Mouse (Mus musculus) gastrocnemius, postnatal 4 days (tissue): ENCODE data around the gene Cth. TPM values are rescaled to one million over a fixed set of nuclear protein-coding genes. Genes with fewer than 3 reads are reported as not detected.

Experiments
- DNase-seq, 2 experiments: peaks; one replicate each; pipeline ENCODE4 v3.0.0; 2021 to 2022; ENCODE audit warnings: low spot score in 2 of 2, mixed read lengths in 2 of 2
- total RNA-seq, 2 experiments: library from RNA; stranded (reverse); gene quantifications; 2 replicates each; pipeline ENCODE4 v1.2.3; 2021

Cth gene
- total RNA-seq, 2 experiments from 2014 or later = 1.3 to 1.5 TPM

- DNase-seq = no peak
These were observed 8.5 kb downstream of the Cth start for GRCm38 (mm10) chr3:157916336-157916735.

- no peak for DNase-seq
These were observed 12.7 kb downstream of the Cth start for GRCm38 (mm10) chr3:157912155-157912554.

- no peak for DNase-seq
These were observed 14.6 kb downstream of the Cth start for GRCm38 (mm10) chr3:157910262-157910661.

DNA sequence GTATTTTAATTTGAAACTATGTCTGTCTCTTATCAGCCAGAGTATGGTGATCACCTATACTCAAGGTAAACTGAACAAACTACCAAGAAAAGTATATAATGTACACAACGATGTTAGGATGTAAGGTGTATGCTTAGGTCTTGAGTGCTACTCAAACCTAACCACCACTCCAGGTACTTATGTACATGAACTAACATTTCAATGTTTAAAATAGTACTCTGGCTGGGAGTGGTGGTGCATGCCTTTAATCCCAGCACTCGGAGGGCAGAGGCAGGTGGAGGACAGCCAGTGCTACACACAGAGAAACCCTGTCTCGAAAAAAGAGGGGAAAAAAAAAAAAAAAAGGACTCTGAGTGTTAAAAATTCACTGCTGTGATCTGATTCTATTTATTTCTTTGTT lies 16.7 kb downstream of the Cth start:
- no peak for DNase-seq

DNA sequence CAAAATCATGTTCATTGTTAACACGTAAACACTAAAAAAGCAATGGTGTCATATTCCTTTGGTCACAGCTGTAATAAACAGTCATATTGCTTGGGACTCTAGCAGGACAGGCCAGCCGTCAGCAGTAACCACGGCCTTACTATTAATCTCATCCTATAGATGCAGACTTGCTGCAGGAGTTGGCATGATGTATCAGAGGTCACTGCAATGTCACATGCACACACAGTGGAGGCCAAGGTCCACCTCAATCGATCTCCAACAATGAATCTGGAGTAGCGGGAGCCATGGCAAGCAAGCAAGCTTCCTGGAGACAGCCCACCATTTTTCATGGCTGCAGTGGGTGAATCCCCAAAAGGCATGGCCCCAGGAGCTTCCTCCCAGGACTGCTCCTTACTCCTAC lies 23.2 kb downstream of the Cth start:
- DNase-seq = no peak

- DNase-seq = no peak
These were observed 24.9 kb downstream of the Cth start for GRCm38 (mm10) chr3:157899986-157900385.

DNA sequence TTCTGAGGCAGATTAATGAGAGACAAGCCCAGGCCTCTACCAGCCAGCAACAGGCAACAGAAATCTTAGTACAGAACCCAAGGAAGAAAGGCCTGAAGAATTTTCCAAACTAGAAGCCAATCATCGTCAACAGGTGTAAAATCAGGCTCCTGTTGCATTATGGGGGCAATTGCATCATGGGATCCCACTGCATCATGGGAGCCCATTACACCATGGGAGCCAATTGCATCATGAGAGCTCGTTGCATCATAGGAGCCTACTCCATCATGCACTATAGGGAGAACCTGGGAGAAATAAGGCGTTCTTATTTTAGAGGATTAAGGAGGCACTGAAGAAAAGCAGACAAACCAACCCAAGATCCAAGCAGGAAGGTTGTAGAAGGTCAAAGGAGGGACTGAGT lies 27.2 kb downstream of the Cth start:
- no peak for DNase-seq

GRCm38 (mm10) chr3:157891819-157892218 lies 33.1 kb downstream of the Cth start:
- no peak for DNase-seq

GRCm38 (mm10) chr3:157884081-157884643 lies 40.7 kb downstream of the Cth start:
- DNase-seq = no peak

DNA sequence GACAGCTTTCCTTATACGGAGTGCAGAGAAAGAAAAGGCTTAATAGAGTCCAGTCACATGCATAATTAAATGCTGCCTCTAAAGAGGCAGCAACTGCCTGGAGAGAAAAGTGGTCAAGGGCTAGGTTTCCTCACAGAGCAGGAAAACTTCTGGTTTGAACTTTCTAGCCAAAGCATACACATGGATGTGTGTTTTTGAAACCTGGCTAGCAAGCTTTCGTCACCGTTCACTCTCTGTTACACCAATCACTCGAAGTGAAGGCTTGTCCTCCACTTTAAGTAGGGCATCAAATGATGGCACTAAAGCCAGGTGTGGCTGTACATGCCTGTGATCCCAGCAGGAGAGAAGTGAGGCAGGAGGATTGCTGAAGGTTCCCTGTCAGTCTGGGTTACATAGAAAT lies 41.8 kb downstream of the Cth start:
- no peak for DNase-seq

DNA sequence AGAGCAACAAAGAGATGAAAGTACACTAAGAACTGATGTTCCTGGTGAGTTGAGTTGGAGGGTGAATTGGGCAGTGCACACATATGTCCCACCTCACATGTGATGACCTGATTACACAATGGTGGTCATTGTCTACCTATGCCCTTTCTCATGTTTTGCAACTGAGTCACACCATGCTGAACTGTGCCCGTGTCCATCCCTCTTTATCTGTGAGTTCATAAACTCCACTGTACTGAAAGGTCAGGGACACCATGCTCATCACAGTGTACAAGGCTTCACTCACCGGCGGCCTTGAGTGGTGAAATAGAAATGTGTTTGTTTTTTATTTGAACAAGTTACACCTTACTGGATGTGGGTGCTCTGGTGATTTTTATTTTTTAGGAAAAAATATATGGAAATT lies 42.9 kb downstream of the Cth start:
- no peak for DNase-seq

- no peak for DNase-seq
These were observed 43.9 kb downstream of the Cth start for GRCm38 (mm10) chr3:157880983-157881382.

DNA sequence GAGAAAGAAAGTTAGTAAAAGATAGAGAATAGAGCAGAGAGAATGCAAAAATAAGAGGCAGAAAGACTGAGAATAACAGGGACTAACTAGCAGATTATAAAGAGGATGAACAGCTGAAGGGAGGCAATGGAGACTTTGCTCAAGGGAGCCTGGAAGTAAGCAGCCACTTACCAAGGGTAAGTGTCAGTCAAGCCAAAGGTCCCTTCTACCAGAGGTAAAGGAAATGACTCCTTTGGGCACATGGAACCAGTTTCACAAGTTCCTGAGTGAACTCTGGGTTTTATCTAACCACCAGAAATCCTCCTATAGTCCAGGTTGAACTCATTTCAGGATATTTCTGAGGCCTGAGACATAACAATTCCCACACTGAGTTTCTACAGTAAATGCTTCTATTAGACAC lies 47.0 kb downstream of the Cth start:
- DNase-seq = no peak

GRCm38 (mm10) chr3:157876439-157877156 lies 48.3 kb downstream of the Cth start:
- DNase-seq = peak in 1 of 2 experiments; percentile 20

DNA sequence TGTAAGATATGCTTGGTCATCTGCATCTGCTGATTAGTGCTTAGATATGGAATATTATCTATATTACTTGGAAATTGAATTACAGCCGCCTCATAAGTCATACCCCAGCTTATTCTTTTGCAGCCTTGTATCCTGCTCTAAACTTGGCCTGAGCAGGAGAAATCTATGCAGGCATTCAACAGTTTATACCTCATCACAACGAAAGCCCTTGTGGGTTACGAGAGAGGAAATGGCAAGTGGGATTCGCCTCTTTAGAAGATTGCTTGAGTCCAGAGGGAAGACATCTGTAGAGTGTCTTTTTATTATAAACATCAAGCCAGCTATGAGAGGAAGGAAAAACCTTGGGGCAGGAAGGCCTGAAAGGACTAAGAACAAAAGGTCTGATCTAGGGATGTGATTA lies 52.0 kb downstream of the Cth start:
- DNase-seq = no peak

- no peak for DNase-seq
These were observed 57.0 kb downstream of the Cth start for GRCm38 (mm10) chr3:157867836-157868235.

GRCm38 (mm10) chr3:157866251-157866650 lies 58.6 kb downstream of the Cth start:
- DNase-seq = no peak

DNA sequence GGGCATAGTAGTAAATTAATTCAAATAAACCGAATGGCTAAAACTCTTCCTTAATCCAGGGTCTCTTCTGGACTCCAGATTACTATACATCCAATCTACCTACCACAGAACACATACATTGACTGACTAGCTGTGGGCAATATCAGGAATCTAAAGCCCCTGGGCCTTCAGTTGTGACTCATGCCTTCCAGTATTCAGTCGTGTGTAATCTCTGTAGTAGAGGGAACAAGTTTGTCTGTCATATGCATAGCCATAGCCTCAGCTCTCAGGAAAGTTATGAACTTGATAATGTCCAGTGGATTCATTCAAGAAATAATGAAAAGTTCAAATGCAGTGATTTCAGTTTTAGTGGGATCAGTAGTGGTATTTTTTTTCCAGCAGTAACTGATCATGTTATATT lies 59.0 kb downstream of the Cth start:
- no peak for DNase-seq

GRCm38 (mm10) chr3:157865431-157865830 lies 59.4 kb downstream of the Cth start:
- DNase-seq = no peak

DNA sequence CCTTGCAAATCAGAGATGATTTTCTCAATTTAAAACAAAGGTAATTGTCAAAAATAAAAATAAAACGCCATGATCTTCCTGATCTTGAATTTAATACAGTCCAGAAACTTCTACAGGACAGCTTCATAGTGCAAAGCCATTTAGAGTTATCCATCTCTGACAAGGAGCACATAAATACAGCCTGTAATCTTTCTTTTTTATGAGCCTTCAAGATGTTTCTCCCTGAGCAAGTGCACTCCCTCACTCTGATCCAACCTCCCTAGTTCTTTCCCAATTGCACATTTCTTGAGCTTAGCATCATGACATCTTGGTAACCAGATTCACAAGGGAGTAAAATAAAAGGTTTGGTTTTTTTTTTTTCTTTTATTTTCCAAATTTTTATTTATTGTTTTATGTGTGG lies 72.1 kb downstream of the Cth start:
- no peak for DNase-seq

DNA sequence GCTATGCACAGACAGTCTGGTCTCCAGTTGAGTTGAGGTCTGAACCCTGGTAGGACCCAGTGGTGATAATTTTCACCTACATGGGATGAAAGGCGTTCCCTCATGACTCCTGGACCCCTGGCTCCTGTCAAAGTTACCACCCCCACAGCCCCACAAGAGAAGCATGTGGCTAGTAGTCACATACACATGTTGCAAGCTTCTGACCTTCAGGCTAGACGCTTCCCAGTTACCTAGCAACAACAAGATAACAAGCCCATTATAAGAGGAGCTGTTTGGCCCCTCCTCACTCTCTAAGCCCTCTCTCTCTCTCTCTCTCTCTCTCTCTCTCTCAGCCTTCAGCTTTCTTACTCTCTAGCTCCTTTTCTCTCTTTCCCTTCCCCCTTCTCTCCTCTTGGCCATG lies 76.4 kb downstream of the Cth start:
- DNase-seq = no peak

GRCm38 (mm10) chr3:157847338-157848284 lies 77.3 kb downstream of the Cth start:
- no peak for DNase-seq
